Mouse (Mus musculus) heart, adult 11 months (tissue): ENCODE measurements at regions not wholly inside any gene's neighbourhood (a gene's known extent, or its start where the extent isn't known, plus 50 kb on each side); places are given as distances from the start of the nearest gene placed in this dataset.

Source experiments
- DNase-seq: peaks from one replicate; pipeline ENCODE4 v3.0.0; 2022

GRCm38 (mm10) chr11:45174811-45175798 is 558.0 kb downstream of the Ebf1 start:
- DNase-seq = peak; percentile 97

GRCm38 (mm10) chr11:45176971-45177370 is 559.9 kb downstream of the Ebf1 start:
- DNase-seq = peak; percentile 93

- DNase-seq = peak; percentile 94
These were observed 560.9 kb downstream of the Ebf1 start for GRCm38 (mm10) chr11:45178036-45178435.

GRCm38 (mm10) chr11:45179019-45179418 is 561.9 kb downstream of the Ebf1 start:
- peak; percentile 85 for DNase-seq

- peak; percentile 73 for DNase-seq
These were observed 573.7 kb downstream of the Ebf1 start for GRCm38 (mm10) chr11:45190601-45191370.

DNA sequence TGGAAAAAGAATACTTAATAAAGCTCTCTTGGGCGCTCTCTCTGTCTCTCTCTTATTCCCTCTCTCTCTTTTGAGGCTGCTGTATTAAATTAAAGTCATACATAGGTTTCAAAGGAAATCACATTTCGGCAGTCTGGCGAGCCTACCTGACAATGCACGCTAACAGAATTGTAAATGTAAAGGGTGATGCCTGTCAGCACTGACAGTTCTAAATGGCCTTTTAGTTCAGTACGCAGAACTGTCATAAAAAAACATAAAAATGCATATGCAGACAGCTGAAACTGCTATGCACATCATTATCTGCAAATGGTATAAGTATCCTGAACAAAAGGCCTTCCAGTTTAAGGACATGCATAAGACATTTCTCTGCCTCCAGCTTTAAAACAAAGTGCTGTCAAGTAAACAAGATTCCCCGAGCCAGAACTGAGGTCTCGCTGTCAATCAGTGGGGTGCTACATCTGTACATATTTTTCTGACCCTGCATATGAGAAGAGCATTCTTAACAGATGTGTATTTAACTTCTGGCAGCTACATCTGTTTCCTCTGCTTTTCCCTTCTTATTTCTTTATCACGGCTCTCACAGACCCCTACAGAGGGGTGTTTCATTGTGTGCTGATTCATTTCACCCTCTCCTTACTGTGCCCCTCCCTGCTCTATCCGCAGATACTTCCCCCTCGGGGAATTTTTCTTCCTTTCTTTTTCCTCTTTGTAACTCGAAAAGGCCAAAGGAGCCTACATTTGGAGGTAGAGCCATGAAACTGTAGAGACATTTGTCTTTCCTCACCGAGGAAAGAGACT is 574.5 kb downstream of the Ebf1 start:
- DNase-seq = peak; percentile 33

GRCm38 (mm10) chr11:45193319-45193718 is 576.2 kb downstream of the Ebf1 start:
- peak; percentile 34 for DNase-seq

- peak; percentile 89 for DNase-seq
These were observed 582.4 kb downstream of the Ebf1 start for GRCm38 (mm10) chr11:45199520-45199919.

DNA sequence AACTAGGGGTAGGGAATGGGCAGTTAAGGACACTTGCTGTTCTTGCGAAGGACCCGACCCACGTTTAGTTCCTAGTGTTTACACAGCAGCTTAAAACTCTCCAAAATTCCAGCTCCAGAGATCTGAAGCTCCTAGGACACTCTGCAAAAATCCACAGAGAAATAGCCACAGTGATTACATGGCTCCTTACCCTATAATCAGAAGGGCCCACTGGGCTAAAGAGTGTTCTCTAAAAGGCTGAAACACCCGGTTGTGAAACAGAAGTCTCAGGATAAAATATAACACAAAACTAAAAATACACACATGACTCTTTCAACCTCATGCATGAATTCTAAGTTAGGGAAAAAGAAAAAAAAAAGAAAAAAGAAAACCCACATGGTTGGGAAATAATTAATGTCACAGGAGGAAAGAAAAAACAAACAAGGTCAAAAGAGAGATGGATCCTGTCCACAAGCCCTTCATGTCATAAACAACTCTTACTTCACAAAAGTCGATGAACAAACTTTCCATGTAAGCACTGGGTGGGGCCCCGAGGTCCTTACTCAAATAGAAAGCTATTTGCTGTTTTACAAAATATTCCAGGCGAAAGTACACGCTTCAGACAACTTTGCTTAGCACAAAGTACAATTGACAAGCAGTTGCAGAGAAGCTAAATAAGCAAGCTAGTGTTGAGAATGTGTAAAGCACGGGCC is 583.7 kb downstream of the Ebf1 start:
- DNase-seq = peak; percentile 92

- DNase-seq = peak; percentile 70
These were observed 586.3 kb downstream of the Ebf1 start for GRCm38 (mm10) chr11:45203446-45203845.

GRCm38 (mm10) chr11:45206611-45207525 is 589.8 kb downstream of the Ebf1 start:
- peak; percentile 39 for DNase-seq

GRCm38 (mm10) chr11:45214096-45214495 is 597.0 kb downstream of the Ebf1 start:
- peak; percentile 86 for DNase-seq

GRCm38 (mm10) chr11:45216942-45217474 is 599.9 kb downstream of the Ebf1 start:
- DNase-seq = peak; percentile 64

- peak; percentile 91 for DNase-seq
These were observed 602.1 kb downstream of the Ebf1 start for GRCm38 (mm10) chr11:45219239-45219638.

DNA sequence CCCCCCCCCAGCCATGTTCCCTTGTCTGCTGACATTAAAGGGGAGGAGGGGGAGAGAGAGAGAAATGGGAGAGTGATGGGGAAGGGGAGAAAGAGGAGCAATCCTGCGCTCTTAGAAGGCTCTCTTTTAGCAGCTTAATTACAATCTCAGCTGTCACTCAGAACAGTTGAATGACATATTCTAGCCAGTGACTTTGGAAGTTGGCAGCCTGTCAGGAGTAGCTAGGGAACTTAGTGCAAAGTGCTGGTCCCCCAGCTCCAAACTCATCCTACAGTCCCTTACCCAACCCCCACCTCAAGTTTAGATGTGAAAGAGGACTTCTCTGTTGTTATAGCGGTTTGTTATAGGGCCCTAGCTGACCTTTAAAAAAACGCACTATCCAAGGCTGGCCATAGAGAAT is 604.9 kb downstream of the Ebf1 start:
- DNase-seq = peak; percentile 79

GRCm38 (mm10) chr11:45235476-45236412 is 616.1 kb upstream of the Clint1 start:
- peak; percentile 82 for DNase-seq

GRCm38 (mm10) chr11:45237056-45237455 is 614.8 kb upstream of the Clint1 start:
- peak; percentile 83 for DNase-seq

- DNase-seq = peak; percentile 93
These were observed 612.8 kb upstream of the Clint1 start for GRCm38 (mm10) chr11:45239044-45239443.

DNA sequence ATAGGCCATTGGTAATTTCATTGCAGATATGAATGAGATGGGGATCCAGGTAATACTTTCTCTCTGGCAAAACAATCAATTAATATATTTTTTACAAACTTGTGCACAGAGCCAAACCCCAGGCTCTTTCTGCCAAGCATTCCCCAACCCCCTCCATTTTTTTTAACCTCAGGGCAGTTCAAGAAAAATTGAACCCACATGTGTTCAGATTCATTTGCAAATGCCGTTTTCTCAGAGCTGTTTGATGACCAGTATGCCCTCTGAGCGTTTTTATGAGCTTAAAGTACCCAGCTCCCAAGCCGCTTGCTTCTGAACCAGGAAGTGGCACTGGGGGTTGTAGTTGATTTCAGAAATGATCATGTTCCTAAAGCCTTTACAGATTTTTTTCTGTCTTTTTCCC is 611.4 kb upstream of the Clint1 start:
- DNase-seq = peak; percentile 48

- peak; percentile 94 for DNase-seq
These were observed 610.2 kb upstream of the Clint1 start for GRCm38 (mm10) chr11:45241671-45242070.
